Mouse (Mus musculus) stomach, postnatal 0 days (tissue): ENCODE results near the gene Ethe1. TPM values are rescaled to one million over a fixed set of nuclear protein-coding genes. Genes with fewer than 3 reads are reported as not detected.

ENCODE experiments used
- ATAC-seq: fragments of 200-750 bp; cut with Nextera tagmentation; 2 replicates; pipeline ENCODE4 v1.8.0; 2017; ENCODE audit not compliant: low FRiP score, low TSS enrichment
- DNase-seq: peaks from one replicate; pipeline ENCODE4 v3.0.0-alpha.2; 2016; ENCODE audit warnings: low spot score
- H3K27ac ChIP-seq: fragments of 300-500 bp; sonication (generic); replicated peaks from 2 replicates; pipeline ENCODE4 v1.5.1; 2014; ENCODE audit warnings: mild to moderate bottlenecking, control low read depth
- H3K27me3 ChIP-seq: fragments of 300-500 bp; sonication (generic); 2 replicates; pipeline ENCODE4 v1.6.1; 2014; ENCODE audit warnings: low read length; ENCODE audit not compliant: control insufficient read depth, insufficient read depth
- H3K36me3 ChIP-seq: fragments of 300-500 bp; sonication (generic); 2 replicates; pipeline ENCODE4 v1.6.1; 2014; ENCODE audit warnings: low read length, mixed read lengths; ENCODE audit not compliant: control insufficient read depth, insufficient read depth
- H3K4me1 ChIP-seq: fragments of 300-500 bp; sonication (generic); replicated peaks from 2 replicates; pipeline ENCODE4 v1.6.1; 2014; ENCODE audit warnings: antibody characterized with exemption; ENCODE audit not compliant: control insufficient read depth, insufficient read depth
- H3K4me2 ChIP-seq: fragments of 300-500 bp; sonication (generic); replicated peaks from 2 replicates; pipeline ENCODE4 v1.6.1; 2014; ENCODE audit warnings: low read depth, mild to moderate bottlenecking, control low read depth, moderate library complexity
- H3K4me3 ChIP-seq: fragments of 300-500 bp; sonication (generic); 2 replicates; pipeline ENCODE4 v1.5.1; 2014; ENCODE audit warnings: low read depth, low read length, control low read depth
- H3K9ac ChIP-seq: fragments of 300-500 bp; sonication (generic); 2 replicates; pipeline ENCODE4 v1.6.1; 2014; ENCODE audit warnings: mild to moderate bottlenecking, low read length, control low read depth, mixed read lengths
- H3K9me3 ChIP-seq: fragments of 300-500 bp; sonication (generic); 2 replicates; pipeline ENCODE4 v1.6.1; 2016; ENCODE audit warnings: low read length; ENCODE audit not compliant: control insufficient read depth
- CTCF ChIP-seq: IDR thresholded peaks from 2 replicates; pipeline ENCODE4 v1.5.1; 2016; ENCODE audit warnings: antibody characterized with exemption, low read depth, mild to moderate bottlenecking, moderate library complexity
- EP300 ChIP-seq: optimal IDR thresholded peaks from 2 replicates; pipeline ENCODE3; 2016; ENCODE audit warnings: antibody characterized with exemption
- WGBS: fragments of 180-500 bp; shearing (Covaris S2); extraction: QIAGEN DNeasy Blood & Tissue Kit; methylation state at CpG from one replicate; pipeline ENCODE4 v1.1.7; 2014; 5-methylcytosine and 5-hydroxymethylcytosine counted together
- polyA plus RNA-seq: library from polyadenylated mRNA; unstranded; fragments of >200 nt; fragmentation: Nextera tagmentation; extraction: Ambion mirVana; gene quantifications from 2 replicates; pipeline ENCODE4 v1.2.1, GENCODE M21; 2015

Gene Ethe1
- polyA plus RNA-seq = 120 and 128 TPM in 2 replicates

DNA sequence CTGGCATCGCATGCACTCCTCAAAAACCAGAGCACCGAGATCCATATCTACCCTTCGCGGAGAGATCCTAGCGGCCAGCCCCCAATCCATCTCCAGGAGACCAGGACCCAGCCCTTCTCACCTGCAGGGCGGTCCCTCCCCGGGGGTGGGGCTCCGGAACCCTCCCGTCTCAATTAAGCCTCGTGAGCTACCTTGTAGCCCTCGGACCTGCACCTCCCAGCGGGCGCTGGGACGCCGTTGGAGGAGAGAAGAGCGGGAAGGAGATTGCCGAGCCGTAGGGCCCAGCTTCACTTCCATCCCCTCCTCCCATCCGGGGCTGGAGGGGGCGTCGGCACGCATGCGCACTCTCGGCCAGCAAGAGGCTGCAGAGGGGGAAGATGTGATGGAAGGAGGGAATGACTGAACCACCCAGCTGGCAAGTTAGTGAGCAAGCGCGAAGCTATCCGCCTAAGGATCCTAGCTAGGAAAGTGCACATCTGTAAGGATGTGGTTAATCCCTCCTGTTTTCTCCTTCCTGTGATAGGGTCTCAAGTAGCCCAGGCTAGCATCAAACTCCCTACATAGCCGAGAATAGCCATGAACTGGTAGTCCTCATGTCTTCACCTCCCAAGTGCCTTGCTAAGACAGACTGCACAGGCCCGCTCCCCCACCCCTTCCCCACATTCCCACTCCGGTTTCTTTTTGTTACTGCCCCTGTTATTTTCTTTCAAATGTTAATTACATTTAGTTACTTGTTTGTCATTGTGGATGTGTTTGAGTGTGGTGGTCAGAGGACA is at the start of gene Ethe1, which contains the start of gene Zfp575:
Ethe1 (plus strand) TSS at position 214 of the 776 bp plus-strand sequence.
Zfp575 (minus strand) TSS at position 312 of the 776 bp plus-strand sequence.
- DNase-seq (peak; percentile 66), ATAC-seq (peak; percentile 31)
- H3K27me3 ChIP-seq = no peaks in the 10 kb centered on the region
- H3K9ac ChIP-seq = peak within 1 kb of the TSS; percentile 65
- H3K4me1 ChIP-seq = no peaks in the 10 kb centered on the region
- H3K4me3 ChIP-seq = peak within 1 kb of the TSS; percentile 54
- peak within 1 kb of the TSS; percentile 71 for H3K4me2 ChIP-seq
- TF ChIP-seq CTCF (no peak), EP300 (no peak)
- H3K36me3 ChIP-seq = no peaks in the 10 kb centered on the region
- 8% methylated on average over 30 of the region's 30 CpGs for WGBS
- H3K27ac ChIP-seq = peak within 1 kb of the TSS; percentile 84
- H3K9me3 ChIP-seq = no peaks in the 10 kb centered on the region

DNA sequence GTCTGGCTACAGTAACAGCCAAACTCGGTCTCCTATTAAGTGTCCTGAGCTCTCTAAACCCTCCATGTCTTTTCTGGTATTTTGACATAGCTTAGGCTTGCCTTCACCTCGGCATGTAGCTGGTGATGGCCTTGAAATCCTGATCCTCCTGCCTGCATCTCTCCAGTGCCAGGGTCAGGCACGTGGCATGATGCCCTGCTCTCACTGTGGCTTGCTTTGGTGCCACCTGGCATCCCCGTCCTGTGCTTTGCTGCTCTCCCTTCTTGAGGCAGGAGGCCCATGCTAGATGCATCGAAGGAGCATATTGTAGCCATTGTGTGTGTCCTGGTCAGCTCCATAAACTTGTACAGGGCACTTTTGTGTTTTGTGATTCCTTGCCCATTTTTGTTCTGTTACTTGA is 49.8 kb upstream of the Ethe1 start:
- 83% methylated on average over 5 of the region's 5 CpGs for WGBS
- no peak for TF ChIP-seq EP300
- no peak for TF ChIP-seq CTCF

DNA sequence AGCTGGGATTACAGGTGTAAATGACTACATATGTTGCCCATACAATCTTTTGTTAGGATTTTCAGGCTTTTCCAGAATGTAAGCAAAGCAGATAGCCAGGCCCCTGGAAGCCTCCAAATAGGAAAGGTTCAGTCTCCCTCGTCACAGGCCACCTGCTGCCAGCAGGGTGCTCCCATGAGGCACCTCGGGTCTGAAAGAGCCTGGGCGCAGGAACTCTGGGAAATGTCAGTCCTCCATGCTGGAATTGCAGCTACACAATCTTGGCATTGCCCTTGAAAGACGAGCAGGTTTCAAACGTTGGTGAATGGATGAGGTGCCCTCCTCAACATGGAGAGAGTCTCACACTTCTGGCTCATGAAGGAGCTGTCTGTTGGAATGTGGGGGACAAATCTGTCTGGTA is 49.2 kb upstream of the Ethe1 start:
- TF ChIP-seq EP300 = no peak
- peak; percentile 33 for TF ChIP-seq CTCF
- H3K36me3 ChIP-seq = peaks cover 11% of the 10 kb centered on the region
- H3K4me1 ChIP-seq = no peaks in the 10 kb centered on the region
- ATAC-seq (no peak), DNase-seq (peak; percentile 30)
- H3K27ac ChIP-seq = 0 out of 2 replicates have a peak overlapping the region, but pooled peaks have one; percentile 6
- no peaks in the 10 kb centered on the region for H3K27me3 ChIP-seq
- WGBS = 33% methylated on average over 5 of the region's 5 CpGs
- no peaks in the 10 kb centered on the region for H3K9me3 ChIP-seq
- no peak overlapping the region for H3K4me3 ChIP-seq
- H3K9ac ChIP-seq = no peak overlapping the region
- no peak overlapping the region for H3K4me2 ChIP-seq

More for the DNA sequence above, 49.8 kb upstream of the Ethe1 start:
- no peak for ATAC-seq
- 0 out of 2 replicates have a peak overlapping the region, but pooled peaks have one; percentile 4 for H3K9ac ChIP-seq
- H3K4me2 ChIP-seq = no peak overlapping the region
- no peaks in the 10 kb centered on the region for H3K27me3 ChIP-seq
- H3K4me3 ChIP-seq = no peak overlapping the region
- no peaks in the 10 kb centered on the region for H3K9me3 ChIP-seq
- H3K36me3 ChIP-seq = peaks cover 12% of the 10 kb centered on the region
- DNase-seq = no peak
- 0 out of 2 replicates have a peak overlapping the region, but pooled peaks have one; percentile 6 for H3K27ac ChIP-seq
- H3K4me1 ChIP-seq = no peaks in the 10 kb centered on the region

DNA sequence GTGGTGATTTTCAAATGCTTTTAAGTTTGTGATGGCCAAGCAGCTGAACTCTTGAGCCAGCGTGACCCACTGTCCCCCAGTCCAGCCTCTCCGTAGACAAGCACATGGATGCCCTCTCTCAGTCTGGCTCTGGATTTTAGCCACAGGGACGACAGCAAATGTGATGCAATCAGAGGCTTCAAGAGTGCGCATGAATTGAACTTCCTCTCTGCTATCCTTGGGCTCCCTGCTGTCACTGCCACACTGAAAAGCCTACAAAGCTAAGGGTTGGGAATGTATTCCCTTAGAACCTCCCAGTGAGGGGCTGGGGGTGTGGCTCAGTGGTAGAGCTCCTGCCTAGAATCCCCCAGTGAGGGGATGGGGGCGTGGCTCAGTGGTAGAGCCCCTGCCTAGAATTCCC is 48.6 kb upstream of the Ethe1 start:
- no peaks in the 10 kb centered on the region for H3K9me3 ChIP-seq
- H3K27ac ChIP-seq = peak overlapping the region; percentile 85; the same call in 1 of the 2 replicates
- H3K9ac ChIP-seq = no peak overlapping the region
- WGBS = 80% methylated on average over 5 of the region's 5 CpGs
- TF ChIP-seq EP300 = no peak
- TF ChIP-seq CTCF = no peak
- no peak for DNase-seq
- H3K4me3 ChIP-seq = no peak overlapping the region
- no peaks in the 10 kb centered on the region for H3K27me3 ChIP-seq
- H3K4me2 ChIP-seq = no peak overlapping the region
- ATAC-seq = no peak
- peaks cover 6% of the 10 kb centered on the region for H3K36me3 ChIP-seq
- no peaks in the 10 kb centered on the region for H3K4me1 ChIP-seq

DNA sequence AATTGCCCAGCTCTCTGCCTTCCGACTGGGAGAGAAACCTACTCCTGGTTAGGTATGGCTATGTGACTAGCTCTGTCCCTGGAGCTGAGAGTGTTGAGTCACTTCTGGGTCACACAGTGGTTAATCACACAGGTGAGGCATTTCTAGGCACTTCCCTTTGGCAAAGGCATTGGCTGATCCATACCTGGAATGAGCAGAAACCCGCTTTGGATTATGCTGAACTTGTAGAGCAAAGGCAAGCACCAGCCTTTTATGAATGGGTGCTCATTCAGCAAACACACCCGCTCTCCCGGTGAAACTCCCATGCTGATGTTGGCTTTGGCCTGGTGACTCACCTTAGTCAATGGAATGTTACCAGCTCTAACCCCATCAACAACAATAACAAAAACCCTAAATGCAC is 47.7 kb upstream of the Ethe1 start:
- H3K9me3 ChIP-seq = no peaks in the 10 kb centered on the region
- H3K4me2 ChIP-seq = no peak overlapping the region
- no peak overlapping the region for H3K9ac ChIP-seq
- no peak overlapping the region for H3K4me3 ChIP-seq
- 57% methylated on average over 4 of the region's 4 CpGs for WGBS
- H3K4me1 ChIP-seq = no peaks in the 10 kb centered on the region
- H3K27me3 ChIP-seq = no peaks in the 10 kb centered on the region
- H3K27ac ChIP-seq = peak overlapping the region; percentile 85
- DNase-seq (peak; percentile 68), ATAC-seq (peak; percentile 95)
- H3K36me3 ChIP-seq = no peaks in the 10 kb centered on the region
- TF ChIP-seq EP300 = peak; percentile 56
- no peak for TF ChIP-seq CTCF

DNA sequence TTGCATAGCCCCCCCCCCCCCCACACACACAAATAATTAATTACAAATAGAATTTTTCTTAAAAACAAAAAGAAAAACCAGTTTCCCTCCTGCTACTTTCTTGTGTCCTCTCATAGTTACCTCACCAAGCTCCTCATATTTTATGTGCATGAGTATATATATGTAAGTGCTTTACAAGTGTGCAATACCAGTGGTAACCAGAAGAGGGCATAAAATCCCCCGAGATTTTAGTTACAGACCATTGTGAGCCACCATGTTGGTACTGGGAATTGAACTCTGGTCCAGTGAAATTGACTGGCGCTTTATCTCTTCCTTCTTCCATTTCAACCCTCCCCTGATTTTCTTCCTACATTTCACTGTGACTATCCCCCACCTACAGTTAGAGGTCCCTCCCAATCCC is 42.8 kb upstream of the Ethe1 start:
- no peak for ATAC-seq
- TF ChIP-seq EP300 = no peak
- TF ChIP-seq CTCF = peak; percentile 47
- no peak overlapping the region; the same call in 1 of the 2 replicates for H3K27ac ChIP-seq
- no peaks in the 10 kb centered on the region for H3K36me3 ChIP-seq
- H3K9ac ChIP-seq = no peak overlapping the region
- DNase-seq = no peak
- no peak overlapping the region for H3K4me3 ChIP-seq
- 82% methylated on average over 2 of the region's 2 CpGs for WGBS
- H3K9me3 ChIP-seq = no peaks in the 10 kb centered on the region
- no peaks in the 10 kb centered on the region for H3K27me3 ChIP-seq
- peaks cover 3% of the 10 kb centered on the region; the same call in 1 of the 2 replicates for H3K4me1 ChIP-seq
- no peak overlapping the region for H3K4me2 ChIP-seq
